8 mouse cellular contexts compared by ENCODE assay signal in genomic region chr11:117127931-117128548, GRCm38 (mm10). TPM values are rescaled to one million over a fixed set of nuclear protein-coding genes. Genes with fewer than 3 reads are reported as not detected.
DNase-seq lines count a peak whose midpoint lies in the region; ATAC-seq and TF ChIP-seq lines count a peak whose summit lies in the region.

No protein-coding gene starts in this region.

- no peaks in the 10 kb centered on the region for H3K27me3 ChIP-seq in testis, adult 2 months (ENCODE audit: control insufficient read depth, insufficient read depth, low read length)
- H3K27me3 ChIP-seq in neural tube, embryonic 15.5 days (replicated peaks): no peaks in the 10 kb centered on the region

- TF ChIP-seq CTCF in testis, adult 2 months (IDR thresholded peaks at IDR 0.05; ENCODE audit: control insufficient read depth, insufficient read depth, insufficient replicate concordance, low read depth, low read length): no peak

- no peaks in the 10 kb centered on the region; the same call in 1 of the 2 replicates for H3K4me1 ChIP-seq in testis, adult 2 months (ENCODE audit: control insufficient read depth, insufficient read depth, low read length)
- peaks cover 52% of the 10 kb centered on the region for H3K4me1 ChIP-seq in neural tube, embryonic 15.5 days

- no peak overlapping the region for H3K9ac ChIP-seq in neural tube, embryonic 15.5 days (replicated peaks)

- no peak overlapping the region for H3K4me2 ChIP-seq in neural tube, embryonic 15.5 days

- H3K9me3 ChIP-seq in neural tube, embryonic 15.5 days (replicated peaks): no peaks in the 10 kb centered on the region

- no peak for ATAC-seq in neural tube, embryonic 15.5 days (ENCODE audit: low FRiP score)
- ATAC-seq in megakaryocyte, adult 5-6 weeks (ENCODE audit: poor library complexity, severe bottlenecking): no peak

- H3K27ac ChIP-seq in testis, adult 2 months (ENCODE audit: control insufficient read depth, insufficient read depth, low read depth, low read length): peak overlapping the region; percentile 58
- H3K27ac ChIP-seq in neural tube, embryonic 15.5 days (replicated peaks): peak overlapping the region; percentile 58

- intact Hi-C loops in gastrocnemius, postnatal 14 days (cut with DNase I; ENCODE audit: low total_unique reads): no loop called here

- no peaks in the 10 kb centered on the region; the same call in 1 of the 2 replicates for H3K36me3 ChIP-seq in testis, adult 2 months (ENCODE audit: control insufficient read depth, insufficient read depth, low read length)
- H3K36me3 ChIP-seq in neural tube, embryonic 15.5 days: peaks cover 15% of the 10 kb centered on the region; the same call in 1 of the 2 replicates

- WGBS in neural tube, embryonic 15.5 days: 68% methylated on average over 12 of the region's 12 CpGs

- H3K4me3 ChIP-seq in testis, adult 2 months (ENCODE audit: control insufficient read depth, low read depth, low read length): no peak overlapping the region
- no peak overlapping the region for H3K4me3 ChIP-seq in neural tube, embryonic 15.5 days (replicated peaks)

- no peak for TF ChIP-seq POLR2A in testis, adult 2 months (IDR thresholded peaks at IDR 0.05; ENCODE audit: control insufficient read depth, low read depth, low read length)

- no peak for DNase-seq in testis, postnatal 14 days (ENCODE audit: low spot score)
- peak; percentile 67 for DNase-seq in gastrocnemius, postnatal 14 days
- peak; percentile 49 to 70 for DNase-seq in kidney, postnatal 4 days
- DNase-seq in left cerebral cortex, adult 8-10 months (ENCODE audit: low spot score in 2 of 2): no peak
- no peak for DNase-seq in testis, postnatal 10 days (ENCODE audit: low spot score)

RNA-seq across cellular contexts. Expression of gene Sec14l1, which starts 13.1 kb away (rescaled TPM):
- 133 and 153 TPM in 2 replicates for polyA plus RNA-seq in testis, adult 2 months (2012; rRNA removed)
- total RNA-seq in gastrocnemius, postnatal 14 days (2021): 10 to 100 TPM; 58.1 to 58.7 TPM
- 52.0 and 52.1 TPM in 2 replicates for polyA plus RNA-seq in neural tube, embryonic 15.5 days (2015; fragmentation: Nextera tagmentation; extraction: Ambion mirVana)
- total RNA-seq in left cerebral cortex, adult 8-10 months (2022): 100 to 1,000 TPM; 236 to 279 (median 240) TPM
- 24.3 and 29.1 TPM in 2 replicates for total RNA-seq in megakaryocyte, adult 5-6 weeks (2015)
- total RNA-seq in megakaryocyte, adult 5-6 weeks (2017): 32.3 and 41.7 TPM in 2 replicates

Comparison
In these comparisons a context has a peak if more than half of its experiments do, and no peak if none do; other contexts are left out.
1. DNase-seq: peak in gastrocnemius, postnatal 14 days (single experiment) and kidney, postnatal 4 days (2 of 2); none in testis, postnatal 14 days (single experiment), left cerebral cortex, adult 8-10 months (0 of 2) and testis, postnatal 10 days (single experiment).